Mouse (Mus musculus) inflammation-experienced regulatory T-cells, adult 6 months (primary cell): ENCODE data around the gene Rnf216. TPM values are rescaled to one million over a fixed set of nuclear protein-coding genes. Genes with fewer than 3 reads are reported as not detected.

Experiments
- ATAC-seq: one replicate; pipeline ENCODE4 v1.8.0; 2017
- polyA plus RNA-seq, 3 experiments: library from polyadenylated mRNA; unstranded; fragments of 100-300 nt; shearing (Covaris generic); gene quantifications; one replicate each; pipeline ENCODE4 v1.2.1; 2017

Rnf216 gene
- polyA plus RNA-seq, 3 experiments from 2014 or later, result 31.4 to 41.7 (median 32.2) TPM

DNA sequence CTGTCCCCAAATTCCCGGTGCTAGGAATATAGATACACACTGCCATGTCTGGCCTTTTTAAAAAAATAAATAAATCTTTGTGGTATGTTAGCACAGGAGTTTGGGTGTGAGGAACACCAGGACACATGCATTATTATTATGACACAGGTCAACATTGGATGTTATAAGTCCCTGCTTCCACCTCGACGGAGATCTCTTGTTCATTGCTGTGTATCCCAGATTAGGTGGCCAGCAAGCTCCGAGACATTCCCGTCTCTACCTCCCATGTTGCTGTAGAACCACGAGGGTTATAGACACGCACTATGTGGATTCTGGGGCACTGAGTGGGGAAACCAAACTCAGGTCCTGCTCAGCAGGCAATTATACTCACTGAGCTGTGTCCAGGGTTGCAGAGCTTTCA is 17.5 kb downstream of the Rnf216 start:
- no peak for ATAC-seq

DNA sequence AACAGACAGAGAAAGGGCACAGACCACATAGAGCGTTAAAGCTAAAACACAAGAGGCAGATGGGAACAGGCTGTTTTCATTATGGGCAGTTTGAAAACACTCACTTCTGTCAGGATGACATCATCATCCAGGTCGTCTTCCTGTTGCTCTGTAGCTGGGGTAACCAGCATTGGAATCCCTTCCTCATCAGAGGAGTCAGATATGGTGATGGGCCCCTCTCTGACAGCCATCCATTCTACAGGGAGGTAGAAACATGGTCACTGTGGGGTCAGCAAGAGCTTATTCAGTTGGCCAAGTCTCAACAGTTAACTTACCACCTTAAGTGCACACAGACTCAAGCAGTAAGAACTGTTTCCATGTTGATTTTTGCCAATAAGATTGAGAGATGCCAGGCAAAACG is 19.9 kb downstream of the Rnf216 start:
- ATAC-seq, result no peak

DNA sequence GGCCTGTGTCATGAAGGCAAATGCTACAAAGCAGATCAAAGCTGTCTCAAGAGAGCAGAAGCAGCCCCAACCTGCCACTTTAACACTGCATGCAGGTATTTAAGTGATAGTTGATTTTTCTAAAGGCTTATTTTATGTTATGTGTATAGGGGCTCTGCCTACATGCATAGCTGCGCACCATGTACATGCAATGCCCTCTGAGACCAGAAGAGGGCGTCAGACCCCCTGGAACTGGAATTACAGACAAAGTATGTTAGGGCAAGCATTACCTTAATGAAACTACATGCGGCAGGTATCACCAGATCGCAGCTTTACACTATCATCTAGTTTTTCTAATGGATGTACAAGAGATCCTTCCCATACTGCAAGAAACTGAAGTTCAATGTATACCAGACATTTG is 27.9 kb downstream of the Rnf216 start:
- no peak for ATAC-seq

DNA sequence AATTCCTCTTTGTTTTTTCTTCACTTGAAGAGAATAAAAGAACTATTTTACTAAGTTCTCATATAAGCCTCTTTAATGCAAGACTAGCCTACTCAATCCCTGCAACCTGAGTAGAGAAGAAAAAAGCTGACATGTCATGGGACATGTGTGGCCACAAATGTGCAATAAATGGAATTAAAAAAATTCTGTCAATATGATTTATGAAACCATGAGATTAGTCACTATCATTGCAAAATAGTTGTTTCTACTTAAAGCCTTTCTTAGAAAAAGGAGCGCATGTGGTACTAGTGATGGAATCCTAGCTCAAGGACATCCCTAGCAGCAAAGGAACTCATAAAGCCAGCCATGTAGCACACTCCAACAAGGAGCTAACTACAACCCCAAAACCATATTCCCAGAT is 33.0 kb downstream of the Rnf216 start:
- no peak for ATAC-seq

DNA sequence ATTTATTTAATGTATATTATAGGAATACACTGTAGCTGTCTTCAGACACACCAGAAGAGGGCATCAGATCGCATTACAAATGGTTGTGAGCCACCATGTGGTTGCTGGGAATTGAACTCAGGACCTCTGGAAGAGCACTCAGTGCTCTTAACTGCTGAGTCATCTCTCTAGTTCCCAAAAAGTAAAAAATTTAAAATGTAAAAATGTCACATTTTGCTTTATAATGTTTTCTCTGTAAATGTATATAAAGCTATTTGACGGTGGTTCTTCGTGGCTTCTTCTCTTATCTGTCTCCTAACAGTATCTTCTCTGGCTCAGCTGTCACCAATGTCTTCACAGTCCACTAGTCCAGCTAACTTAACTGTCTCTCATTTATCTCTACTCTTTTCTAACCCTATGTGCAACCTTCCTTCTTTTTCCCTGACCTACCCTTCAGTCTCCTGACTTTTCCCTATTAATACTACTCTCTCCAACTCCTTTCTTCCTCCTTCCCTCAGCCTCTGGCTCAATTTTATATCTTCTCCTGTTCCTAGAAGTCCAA is 36.1 kb downstream of the Rnf216 start:
- ATAC-seq, result no peak

DNA sequence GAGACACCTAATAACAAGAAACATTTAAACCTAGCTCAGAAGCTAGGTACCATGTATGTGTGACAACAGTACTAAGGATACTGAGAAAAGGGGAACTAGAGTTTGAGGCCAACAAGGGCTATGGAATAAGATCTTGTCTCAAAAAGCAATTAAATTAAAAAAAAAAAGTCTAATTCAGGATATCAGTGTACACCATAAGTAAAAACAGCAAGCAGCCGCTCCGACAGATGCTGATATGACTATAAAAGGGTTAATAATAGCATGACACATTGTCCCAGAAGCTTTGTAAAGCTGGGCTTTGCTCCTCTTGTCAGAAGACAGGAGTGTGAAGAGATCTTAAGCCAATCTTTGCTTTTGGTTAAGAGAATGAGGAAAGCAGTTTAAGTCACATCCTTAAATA is 36.8 kb downstream of the Rnf216 start:
- ATAC-seq, result no peak

DNA sequence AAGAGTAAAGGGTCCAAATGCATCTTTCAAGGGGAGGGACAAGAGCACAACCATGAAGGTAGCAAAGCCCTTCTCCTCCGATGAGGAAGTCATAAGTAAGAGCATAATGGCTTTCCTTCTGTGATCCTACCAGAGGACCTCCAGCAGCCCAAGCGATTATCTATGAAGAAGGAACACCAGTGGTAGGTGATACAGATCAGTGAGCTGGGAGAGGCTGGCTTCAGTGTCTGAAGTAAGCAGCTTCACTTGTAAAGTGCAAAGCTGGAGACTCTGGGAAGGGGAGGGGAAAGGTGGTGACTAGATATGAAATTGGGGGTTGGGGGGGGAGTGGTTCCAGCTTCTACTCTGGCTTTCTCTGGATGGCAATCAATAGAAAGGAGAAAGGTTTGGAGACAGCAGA is 43.7 kb downstream of the Rnf216 start:
- ATAC-seq, result no peak

DNA sequence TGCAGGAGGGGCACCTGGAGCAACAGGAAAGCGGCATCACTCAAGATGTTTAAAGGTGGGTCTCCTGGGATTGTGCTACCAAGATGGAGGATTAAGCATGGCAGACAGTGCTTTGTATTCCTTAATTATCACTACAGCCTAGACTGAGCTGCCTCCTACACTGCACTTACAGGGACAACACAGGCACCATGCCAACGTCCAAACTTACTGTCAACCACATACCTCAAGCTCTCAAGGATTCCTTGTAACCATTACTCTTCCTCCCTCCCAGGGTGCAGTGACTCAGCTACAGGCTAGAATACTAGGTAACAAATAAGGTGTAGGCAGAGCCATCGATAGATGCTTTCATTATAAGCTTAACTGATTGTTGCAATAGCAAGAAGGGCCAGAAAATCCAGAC is 44.4 kb downstream of the Rnf216 start:
- ATAC-seq, result no peak

DNA sequence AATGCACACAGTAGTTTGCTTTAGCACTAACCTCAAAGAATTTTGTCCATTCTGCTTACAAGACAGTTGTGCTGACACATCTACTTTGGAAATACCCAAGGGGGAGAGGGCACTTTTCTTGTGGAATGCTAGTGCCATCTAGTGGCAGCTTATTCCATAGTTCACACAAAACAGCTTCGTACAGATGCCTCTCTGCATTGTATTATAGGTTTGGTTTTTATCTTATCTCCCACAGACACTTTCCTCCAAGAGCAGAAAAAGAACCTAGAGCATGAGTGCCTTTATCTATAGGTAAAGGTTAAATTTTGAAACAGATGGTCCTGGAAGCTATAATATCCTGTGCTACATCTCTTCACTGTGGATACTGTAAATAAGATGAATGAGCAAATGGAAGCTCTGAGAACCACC is 46.2 kb downstream of the Rnf216 start:
- ATAC-seq, result peak; percentile 63

DNA sequence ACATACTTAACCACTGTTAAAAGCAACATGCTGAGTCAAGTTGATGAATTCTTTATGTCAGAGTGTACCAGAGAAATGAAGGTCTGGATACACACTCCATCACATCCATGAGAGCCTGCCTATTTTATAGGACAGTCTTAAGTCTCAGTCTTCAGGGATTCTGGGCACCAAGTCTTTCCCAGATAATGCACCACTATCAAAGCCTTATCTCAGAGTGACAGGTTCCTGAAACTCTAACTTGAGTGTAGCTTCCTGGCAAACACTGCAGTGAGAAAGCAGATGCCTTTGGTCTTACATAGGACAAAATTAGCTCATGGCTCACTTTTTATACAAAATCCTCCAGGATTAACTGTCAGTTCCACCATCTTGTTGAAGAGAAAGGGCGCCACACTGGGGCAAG is 46.7 kb downstream of the Rnf216 start:
- no peak for ATAC-seq

DNA sequence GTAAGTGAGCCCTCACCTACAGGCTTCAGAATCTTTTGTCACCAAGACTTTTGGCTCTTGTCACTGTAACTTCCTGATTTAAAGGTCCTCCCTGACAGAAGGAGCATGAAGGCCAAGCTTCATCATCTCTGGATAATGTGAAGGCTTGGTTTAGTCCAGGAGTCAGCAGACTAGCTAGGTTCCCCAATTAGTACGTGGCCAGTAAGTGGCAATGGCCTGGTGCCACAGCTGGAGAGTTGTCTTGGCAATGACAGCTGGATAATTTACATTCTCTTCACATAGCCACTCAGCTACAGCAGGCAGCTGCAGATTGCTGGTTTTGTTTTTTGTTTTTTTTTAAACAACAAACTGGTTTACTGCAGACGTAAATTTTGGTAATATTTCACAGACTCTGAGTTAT is 47.6 kb downstream of the Rnf216 start:
- ATAC-seq, result no peak

DNA sequence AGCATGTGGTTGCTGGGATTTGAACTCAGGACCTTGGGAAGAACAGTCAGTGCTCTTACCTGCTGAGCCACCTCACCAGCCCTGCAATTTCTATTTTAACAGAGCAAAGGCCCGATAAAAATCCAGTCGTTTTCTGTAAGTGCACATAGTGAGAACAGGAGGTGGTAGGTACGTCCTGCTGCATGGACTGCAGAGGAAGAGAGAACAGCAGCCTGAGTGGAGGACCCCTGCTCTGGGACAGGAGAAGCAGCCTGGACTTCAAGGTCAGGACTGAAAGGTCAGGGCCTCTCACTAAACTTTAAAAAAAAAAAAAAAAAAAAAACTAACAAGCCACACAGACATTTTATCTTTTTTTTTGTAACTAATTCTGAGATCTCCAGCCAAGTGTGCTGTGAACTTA is 50.5 kb downstream of the Rnf216 start:
- no peak for ATAC-seq

DNA sequence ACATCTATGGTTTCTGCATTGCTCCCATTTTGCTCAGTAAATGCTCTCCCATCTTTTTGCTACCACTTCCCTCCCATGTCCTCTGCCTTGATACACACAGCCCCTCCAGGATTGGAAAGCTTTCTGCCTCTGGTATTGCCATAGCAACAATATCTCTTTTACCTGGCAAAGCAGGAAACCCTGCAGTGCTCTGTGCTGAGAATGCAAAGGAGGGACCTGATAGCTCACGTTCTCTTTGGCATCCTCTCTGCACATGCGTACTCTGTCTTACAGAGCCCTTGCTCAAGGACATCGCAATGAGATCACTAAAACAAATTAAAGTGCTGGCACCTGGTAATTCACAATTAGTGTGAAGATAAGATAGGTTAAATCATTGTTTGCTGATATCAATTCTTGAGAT is 51.3 kb downstream of the Rnf216 start:
- no peak for ATAC-seq

DNA sequence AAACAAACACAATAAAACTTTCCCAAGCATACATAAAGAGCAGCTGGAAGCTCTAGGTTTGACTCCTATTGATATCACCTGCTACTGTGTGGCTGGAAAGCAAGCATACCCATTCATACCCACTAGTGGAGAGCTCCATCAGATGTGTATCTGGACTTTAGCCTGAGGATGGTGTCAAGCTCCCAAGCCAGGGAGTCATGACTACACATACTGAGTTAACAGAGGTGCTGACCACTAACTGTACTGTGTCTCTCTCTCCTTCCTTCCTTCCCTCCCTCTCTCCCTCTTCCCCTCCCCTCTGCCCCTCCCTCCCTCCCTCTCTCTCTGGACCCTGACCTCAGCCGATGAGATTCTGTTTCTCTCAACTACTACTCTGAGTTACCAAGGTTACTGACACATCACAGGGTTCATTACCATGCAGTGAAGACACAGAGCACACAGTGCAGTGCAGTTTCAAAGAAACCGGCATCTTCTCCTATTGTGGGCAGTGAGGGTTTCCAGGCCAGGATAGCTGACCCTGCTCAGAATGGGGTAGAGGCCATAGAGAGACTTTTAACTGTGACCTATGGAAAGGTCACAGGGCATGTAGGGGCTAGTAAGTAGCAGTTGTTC is 51.9 kb downstream of the Rnf216 start:
- no peak for ATAC-seq

DNA sequence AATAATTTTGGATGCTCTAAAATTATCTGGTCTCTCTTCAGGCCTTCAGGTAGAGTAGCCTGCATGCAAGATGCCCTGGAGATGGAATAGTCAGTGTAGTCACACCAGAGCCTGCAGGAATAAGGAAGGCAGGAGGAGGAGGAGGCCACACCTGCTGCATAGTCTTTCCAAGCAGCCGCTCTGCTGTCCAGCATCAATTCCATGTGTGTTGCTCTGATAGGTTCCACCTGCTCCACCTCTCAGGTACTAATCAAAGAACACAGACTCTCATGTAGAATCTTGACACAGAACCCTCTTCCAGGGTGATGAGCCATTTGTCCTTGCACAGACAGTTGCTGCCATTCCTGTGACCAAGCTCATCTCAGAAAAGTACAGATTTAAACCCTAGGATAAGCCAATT is 52.8 kb downstream of the Rnf216 start:
- no peak for ATAC-seq

DNA sequence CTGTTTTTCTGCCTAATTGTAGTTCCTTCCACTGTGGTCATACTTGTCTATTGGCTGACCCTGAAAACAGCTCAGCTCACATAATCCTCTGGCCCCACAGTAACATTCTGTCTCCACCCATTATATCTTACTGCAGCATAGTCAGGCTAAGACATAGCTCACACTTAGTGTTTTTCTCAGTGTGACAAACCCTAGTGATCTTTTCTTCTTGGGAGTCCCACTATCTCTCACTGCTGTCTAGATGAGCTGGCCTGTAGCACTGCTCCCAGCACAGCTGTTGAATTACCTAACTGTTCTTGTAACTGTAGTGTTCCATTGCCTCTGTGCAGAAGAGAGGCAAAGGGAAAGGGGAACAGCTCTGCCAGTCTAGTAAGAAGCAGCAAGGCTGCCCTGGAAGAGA is 53.6 kb downstream of the Rnf216 start:
- no peak for ATAC-seq

DNA sequence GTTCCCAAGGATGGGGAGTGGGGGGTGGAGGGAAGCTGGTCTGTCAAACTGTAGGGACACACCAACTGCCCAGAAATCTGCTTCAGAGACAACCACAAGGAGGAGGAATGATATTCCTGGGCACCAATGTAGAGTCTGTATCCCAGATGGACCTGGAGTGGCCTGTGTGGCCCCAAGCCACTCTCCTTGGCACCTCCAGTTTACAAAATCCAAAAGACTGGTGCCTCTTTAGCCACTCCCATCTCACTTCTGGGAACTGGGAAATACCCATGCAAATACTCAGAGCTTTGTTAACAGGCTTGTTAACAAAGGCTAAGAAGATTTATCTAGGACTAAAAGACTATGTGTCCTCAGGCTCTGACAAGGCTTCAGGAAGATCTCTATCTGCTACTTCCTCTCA is 54.1 kb downstream of the Rnf216 start:
- no peak for ATAC-seq

DNA sequence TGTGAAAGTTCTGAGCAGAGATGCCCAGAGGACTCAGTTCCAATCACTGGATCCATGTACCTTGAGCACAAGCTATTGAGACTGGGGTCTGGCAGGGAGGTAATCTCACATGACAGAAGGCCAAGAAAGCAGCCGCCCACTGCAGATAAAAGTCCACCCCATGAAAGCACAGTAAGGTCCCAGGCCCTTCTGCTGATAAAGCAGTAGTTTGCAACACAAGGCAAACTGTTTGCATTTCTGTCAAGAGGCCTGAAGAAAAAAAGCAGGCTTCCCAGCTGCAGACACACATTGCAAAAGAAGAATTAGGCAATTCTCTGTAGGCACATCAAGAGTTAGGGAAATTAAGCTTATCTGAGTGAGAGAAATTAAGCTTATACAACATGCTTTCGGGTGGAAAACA is 54.6 kb downstream of the Rnf216 start:
- ATAC-seq, result no peak

DNA sequence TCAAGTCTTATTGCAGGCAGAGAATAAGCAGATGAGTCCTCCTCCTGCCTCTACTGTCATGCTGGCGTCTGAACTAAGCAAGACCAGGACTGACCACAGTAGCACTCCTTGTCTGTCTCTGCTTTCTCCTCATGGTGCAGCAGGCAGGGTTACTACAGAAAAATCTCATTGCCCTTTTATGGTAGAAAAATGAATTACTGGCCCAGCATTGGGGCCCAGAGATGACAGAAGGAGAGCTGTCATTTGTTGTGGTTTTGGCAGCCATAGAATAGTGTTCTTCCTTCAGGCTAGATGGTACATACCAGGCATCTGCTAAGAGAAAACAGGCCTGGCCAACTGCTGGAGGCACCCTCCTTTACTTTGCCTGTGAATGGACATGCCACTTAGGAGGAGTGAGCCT is 55.0 kb downstream of the Rnf216 start:
- ATAC-seq, result no peak

DNA sequence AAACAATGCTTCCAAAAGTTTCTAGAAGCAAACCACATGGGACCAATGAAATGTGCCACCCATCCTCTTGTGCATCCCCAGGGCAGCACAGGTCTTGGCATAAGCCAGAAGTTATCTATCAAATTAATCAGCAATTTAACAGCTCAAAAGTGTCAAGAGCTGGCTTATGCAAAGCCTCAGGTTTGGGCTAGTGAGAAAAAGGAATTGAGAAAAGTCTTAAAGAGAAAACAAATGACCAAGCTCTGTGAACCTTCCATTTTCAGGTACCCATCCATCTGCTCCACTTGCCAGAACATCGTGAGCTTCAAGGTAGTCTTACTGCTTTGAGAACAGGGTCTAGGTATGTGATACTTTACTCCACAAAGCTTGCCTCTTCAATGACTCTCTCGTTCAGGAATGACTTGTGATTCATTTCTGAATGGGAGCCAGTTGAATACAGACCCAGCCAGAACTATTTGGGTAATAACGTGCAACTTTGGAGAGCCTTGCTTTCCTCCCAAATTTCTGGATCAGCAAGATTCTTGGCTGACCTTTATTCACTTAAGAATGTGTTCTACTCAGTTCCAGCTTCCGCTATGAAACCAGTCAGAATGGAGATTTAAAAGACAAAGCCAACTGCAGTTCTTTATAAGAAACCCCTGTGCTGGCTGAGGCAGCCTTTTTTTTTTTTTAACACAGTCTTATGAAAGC is 56.5 kb downstream of the Rnf216 start:
- no peak for ATAC-seq

DNA sequence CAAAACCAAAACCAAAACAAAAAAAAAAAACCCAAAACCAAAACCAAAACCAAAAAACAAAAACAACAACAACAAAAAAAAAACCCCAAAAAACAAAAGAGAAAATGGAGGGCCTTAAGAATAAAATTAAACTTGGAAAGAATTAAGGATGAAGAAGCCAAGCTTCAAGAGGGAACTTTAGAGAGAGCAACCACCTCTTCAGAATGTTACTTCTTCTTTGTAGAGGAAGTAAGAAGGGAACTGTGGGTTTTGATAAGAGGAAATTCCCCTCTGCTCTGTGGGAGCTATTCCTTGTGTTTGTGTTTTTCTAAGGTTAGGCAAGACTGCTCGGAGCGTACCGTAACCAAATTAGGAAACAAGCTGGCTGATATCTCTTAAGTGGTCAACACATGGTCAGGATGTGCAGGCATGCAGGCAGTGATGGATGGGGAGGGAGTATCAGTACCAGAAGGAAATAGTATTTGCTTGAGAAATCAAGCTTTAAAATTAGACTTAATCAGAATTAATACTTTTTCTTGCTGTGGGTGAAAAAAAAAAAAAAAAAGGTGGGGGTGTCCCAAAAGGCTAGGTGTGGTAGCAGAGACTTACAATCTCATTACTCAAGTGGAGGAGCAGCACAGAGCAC is 57.2 kb downstream of the Rnf216 start:
- no peak for ATAC-seq

DNA sequence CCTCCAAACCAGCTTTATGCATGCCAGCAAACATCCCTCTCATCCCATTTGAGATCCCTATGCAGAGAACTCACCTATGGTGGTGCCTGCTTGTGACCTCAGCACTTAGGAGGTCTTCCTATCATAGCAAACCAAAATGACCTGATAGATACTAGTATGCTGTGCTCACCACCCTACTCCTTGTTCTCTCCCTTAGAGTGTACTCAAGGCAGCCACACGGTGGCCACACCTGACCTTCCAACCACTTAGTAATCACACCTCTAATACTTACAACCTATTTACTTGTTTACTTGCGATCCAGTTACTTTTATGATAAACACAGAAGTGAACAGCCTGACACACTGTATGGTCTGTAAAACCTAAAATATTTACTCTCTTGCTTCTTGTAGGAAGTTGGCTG is 58.1 kb downstream of the Rnf216 start:
- no peak for ATAC-seq

DNA sequence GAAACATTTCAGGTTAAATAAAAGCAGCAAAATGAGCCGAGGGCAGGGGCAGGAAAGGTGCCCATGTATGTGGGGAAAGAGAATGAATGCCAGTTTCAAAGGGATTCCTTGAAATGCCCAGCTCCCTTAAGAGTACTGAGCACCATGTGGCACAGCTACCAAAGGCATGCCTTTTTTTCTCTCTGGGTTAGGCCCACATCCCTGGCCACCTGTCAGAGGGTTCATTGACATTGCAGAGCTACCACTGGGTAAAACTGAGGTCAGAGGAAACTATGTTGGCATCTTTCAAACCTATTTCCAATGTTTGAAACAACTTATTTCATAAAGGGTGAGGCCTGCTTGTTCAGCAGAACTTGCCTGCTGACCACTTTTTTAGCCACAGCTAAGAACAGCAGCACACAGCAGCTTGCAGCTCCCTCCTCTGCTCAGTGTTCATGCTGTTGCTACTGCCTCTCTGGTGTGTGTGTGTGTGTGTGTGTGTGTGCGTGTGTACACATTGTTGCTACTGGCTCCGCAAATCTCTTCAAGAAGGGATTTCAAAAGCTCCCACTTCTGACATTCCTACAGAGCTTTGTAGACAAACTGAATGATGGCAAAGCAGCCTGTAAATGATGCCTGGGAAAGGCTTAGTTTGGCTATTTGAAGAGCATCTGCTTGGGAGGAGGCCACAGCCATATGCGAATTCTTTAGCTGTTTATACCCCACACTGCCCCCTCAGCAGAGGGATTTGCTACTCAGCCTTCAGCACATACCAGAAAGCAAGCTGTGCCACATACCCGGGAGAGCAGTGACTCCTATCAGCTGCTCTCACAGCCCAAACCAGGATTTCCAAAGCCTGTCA is 59.4 kb downstream of the Rnf216 start:
- ATAC-seq, result no peak
